Mouse (Mus musculus) heart, postnatal 0 days (tissue): Measurements from ENCODE around the gene Tbpl2. TPM values are rescaled to one million over a fixed set of nuclear protein-coding genes. Genes with fewer than 3 reads are reported as not detected.
A peak's percentile ranks its signal among the peaks of the same experiment; 100 is the strongest.

ENCODE experiments used
- ATAC-seq: fragments of 200-750 bp; cut with Nextera tagmentation; 2 replicates; pipeline ENCODE4 v1.8.0; 2017; ENCODE audit warnings: low read depth, moderate number of reproducible peaks, moderate library complexity; ENCODE audit not compliant: insufficient read depth
- DNase-seq: peaks from one replicate; pipeline ENCODE4 v3.0.0-alpha.2; 2016; ENCODE audit warnings: low spot score
- H3K27ac ChIP-seq: fragments of 300-500 bp; sonication (generic); 2 replicates; pipeline ENCODE4 v1.5.1; 2014; ENCODE audit warnings: low read depth, mild to moderate bottlenecking
- H3K27me3 ChIP-seq: fragments of 300-500 bp; sonication (generic); 2 replicates; pipeline ENCODE4 v1.6.1; 2014; ENCODE audit warnings: low read length, mixed read lengths; ENCODE audit not compliant: control insufficient read depth, insufficient read depth
- H3K36me3 ChIP-seq: fragments of 300-500 bp; sonication (generic); replicated peaks from 2 replicates; pipeline ENCODE4 v1.6.1; 2014; ENCODE audit warnings: low read length, mixed read lengths; ENCODE audit not compliant: control insufficient read depth, insufficient read depth
- H3K4me1 ChIP-seq: fragments of 300-500 bp; sonication (generic); 2 replicates; pipeline ENCODE4 v1.6.1; 2014; ENCODE audit warnings: antibody characterized with exemption; ENCODE audit not compliant: control insufficient read depth, insufficient read depth
- H3K4me2 ChIP-seq: fragments of 300-500 bp; sonication (generic); 2 replicates; pipeline ENCODE4 v1.6.1; 2014; ENCODE audit warnings: low read depth, mild to moderate bottlenecking, low read length, moderate library complexity
- H3K4me3 ChIP-seq: fragments of 300-500 bp; sonication (generic); 2 replicates; pipeline ENCODE4 v1.5.1; 2014; ENCODE audit warnings: low read depth, low read length
- H3K9ac ChIP-seq: fragments of 300-500 bp; sonication (generic); replicated peaks from 2 replicates; pipeline ENCODE4 v1.6.1; 2014; ENCODE audit warnings: low read depth, low read length, mixed read lengths
- H3K9me3 ChIP-seq: fragments of 300-500 bp; sonication (generic); replicated peaks from 2 replicates; pipeline ENCODE4 v1.6.1; 2016; ENCODE audit warnings: low read length; ENCODE audit not compliant: control insufficient read depth
- CTCF ChIP-seq: IDR thresholded peaks from 2 replicates; pipeline ENCODE4 v1.5.1; 2016; ENCODE audit warnings: antibody characterized with exemption, control low read depth, low read depth
- EP300 ChIP-seq: IDR thresholded peaks from 2 replicates; pipeline ENCODE4 v1.6.1; 2016; ENCODE audit warnings: antibody characterized with exemption, low read depth
- WGBS: fragments of 180-500 bp; shearing (Covaris S2); extraction: QIAGEN DNeasy Blood & Tissue Kit; methylation state at CpG from one replicate; pipeline ENCODE4 v1.1.7; 2014; 5-methylcytosine and 5-hydroxymethylcytosine counted together
- polyA plus RNA-seq: library from polyadenylated mRNA; unstranded; fragments of >200 nt; fragmentation: Nextera tagmentation; extraction: Ambion mirVana; gene quantifications from 2 replicates; pipeline ENCODE4 v1.2.1, GENCODE M21; 2015
- total RNA-seq: library from RNA; depleted of rRNA; stranded (reverse); fragments of >200 nt; gene quantifications from 2 replicates; pipeline ENCODE4 v1.2.3, GENCODE M21; 2014; ENCODE audit warnings: low replicate concordance; rRNA removed

Gene Tbpl2
- total and polyA plus RNA-seq, 2 experiments from 2014 or later: not detected

GRCm38 (mm10) chr2:24049344-24049990 is 46.9 kb downstream of the Tbpl2 start, which contains the start of gene Hnmt:
TSS of gene Hnmt (minus strand) at chr2:24049394.
- peak within 1 kb of the TSS; percentile 61 for H3K4me2 ChIP-seq
- peak within 1 kb of the TSS; percentile 51 for H3K9ac ChIP-seq
- H3K27me3 ChIP-seq: no peaks in the 10 kb centered on the region
- DNase-seq (no peak), ATAC-seq (no peak)
- no peaks in the 10 kb centered on the region for H3K4me1 ChIP-seq
- no peaks in the 10 kb centered on the region for H3K9me3 ChIP-seq
- no peaks in the 10 kb centered on the region for H3K36me3 ChIP-seq
- TF ChIP-seq EP300 (no peak), CTCF (no peak)
- H3K27ac ChIP-seq: peak within 1 kb of the TSS; percentile 75
- WGBS: 29% methylated on average over 7 of the region's 7 CpGs
- H3K4me3 ChIP-seq: peak within 1 kb of the TSS; percentile 53

DNA sequence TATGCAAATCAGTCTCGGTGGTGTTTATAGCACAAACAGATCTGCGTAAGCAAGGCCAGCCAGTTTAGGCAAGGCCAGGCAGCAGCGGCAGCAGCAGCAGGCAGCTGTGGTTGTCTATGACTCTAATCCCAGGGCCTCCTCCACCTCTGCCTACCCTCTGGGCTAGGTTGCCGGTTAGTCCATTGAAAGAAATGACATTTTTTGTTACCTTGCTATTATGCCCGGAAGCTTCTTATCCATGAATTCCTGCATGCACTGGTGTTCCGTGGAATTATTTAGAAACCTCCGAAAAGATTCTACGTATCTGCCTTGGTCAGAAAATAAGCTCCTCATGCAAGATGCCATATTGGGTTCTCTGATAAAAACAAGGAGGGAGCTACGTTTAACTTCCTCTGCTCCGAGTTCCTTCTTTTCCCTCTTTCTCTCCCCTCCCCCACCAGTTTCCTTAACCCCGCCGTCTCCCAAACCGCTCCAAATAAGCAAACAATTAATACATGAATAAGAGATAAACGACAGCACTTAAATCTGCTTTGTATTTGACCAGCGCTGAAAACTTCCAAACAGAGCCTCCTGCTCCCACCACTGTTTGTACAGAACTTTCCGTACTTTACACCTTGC is 47.8 kb downstream of the Tbpl2 start:
- TF ChIP-seq EP300: no peak
- no peak for TF ChIP-seq CTCF
- Histone ChIP-seq H3K4me2 (peak overlapping the region; percentile 61), H3K27ac (peak overlapping the region; percentile 75), H3K4me1 (no peaks in the 10 kb centered on the region), H3K4me3 (peak overlapping the region; percentile 53), H3K9me3 (no peaks in the 10 kb centered on the region), H3K36me3 (no peaks in the 10 kb centered on the region), H3K9ac (peak overlapping the region; percentile 51), H3K27me3 (no peaks in the 10 kb centered on the region)
- ATAC-seq (peak; percentile 70; the same call in 1 of the 2 replicates), DNase-seq (peak; percentile 37)
- WGBS: 12% methylated on average over 16 of the region's 16 CpGs

GRCm38 (mm10) chr2:24047551-24048479 is 48.6 kb downstream of the Tbpl2 start:
- H3K27ac ChIP-seq: no peak overlapping the region
- no peaks in the 10 kb centered on the region for H3K36me3 ChIP-seq
- 63% methylated on average over 6 of the region's 6 CpGs for WGBS
- H3K9ac ChIP-seq: peak overlapping the region; percentile 51
- TF ChIP-seq EP300: no peak
- no peak for TF ChIP-seq CTCF
- H3K4me3 ChIP-seq: peak overlapping the region; percentile 53
- H3K4me2 ChIP-seq: peak overlapping the region; percentile 61
- DNase-seq (no peak), ATAC-seq (no peak)
- H3K27me3 ChIP-seq: no peaks in the 10 kb centered on the region
- H3K4me1 ChIP-seq: no peaks in the 10 kb centered on the region
- no peaks in the 10 kb centered on the region for H3K9me3 ChIP-seq

DNA sequence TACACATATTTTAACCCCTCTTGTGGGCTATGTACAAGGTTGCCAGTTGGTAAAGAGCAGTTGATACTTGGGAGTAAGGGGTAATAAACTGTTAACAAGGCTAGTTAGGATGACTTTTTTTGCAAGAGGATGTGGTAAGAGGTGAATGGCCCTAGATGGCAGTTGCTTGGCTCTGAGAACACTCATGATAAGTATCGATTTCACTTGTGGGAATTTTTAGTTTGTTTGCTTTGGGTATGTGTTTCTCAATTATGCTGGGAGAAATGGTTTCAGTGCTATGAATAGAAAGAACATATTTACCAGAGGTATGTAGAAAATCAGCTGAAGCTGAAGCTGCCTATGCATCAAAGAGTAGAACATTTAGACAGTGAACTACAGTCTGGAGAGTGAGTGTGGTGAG is 53.5 kb downstream of the Tbpl2 start:
- WGBS: 72% methylated on average over 1 of the region's 1 CpGs
- no peak for TF ChIP-seq CTCF
- TF ChIP-seq EP300: no peak

GRCm38 (mm10) chr2:24040531-24040930 is 55.9 kb downstream of the Tbpl2 start:
- WGBS: 85% methylated on average over 1 of the region's 1 CpGs
- ATAC-seq: no peak

More for the DNA sequence above, 53.5 kb downstream of the Tbpl2 start:
- no peak overlapping the region for H3K4me3 ChIP-seq
- no peak for ATAC-seq
- H3K27ac ChIP-seq: no peak overlapping the region
- H3K9ac ChIP-seq: no peak overlapping the region
- no peak overlapping the region for H3K4me2 ChIP-seq
- no peaks in the 10 kb centered on the region for H3K36me3 ChIP-seq
- DNase-seq: no peak
- no peaks in the 10 kb centered on the region for H3K9me3 ChIP-seq
- no peaks in the 10 kb centered on the region for H3K27me3 ChIP-seq
- no peaks in the 10 kb centered on the region for H3K4me1 ChIP-seq

More at GRCm38 (mm10) chr2:24040531-24040930, 55.9 kb downstream of the Tbpl2 start:
- H3K4me2 ChIP-seq: no peak overlapping the region
- no peak overlapping the region for H3K9ac ChIP-seq
- H3K27me3 ChIP-seq: no peaks in the 10 kb centered on the region
- TF ChIP-seq EP300: no peak
- TF ChIP-seq CTCF: no peak
- no peak overlapping the region for H3K4me3 ChIP-seq
- DNase-seq: no peak
- no peak overlapping the region for H3K27ac ChIP-seq
- H3K4me1 ChIP-seq: no peaks in the 10 kb centered on the region
- no peaks in the 10 kb centered on the region for H3K9me3 ChIP-seq
- no peaks in the 10 kb centered on the region for H3K36me3 ChIP-seq

Other genes starting within 250 kb of the Tbpl2 start
- gene Hnmt, start 47.2 kb downstream of the Tbpl2 start, total RNA-seq: 2.2 and 7.1 TPM in 2 replicates
- gene Hnmt, start 47.2 kb downstream of the Tbpl2 start, polyA plus RNA-seq: 8.2 and 9.9 TPM in 2 replicates
- not detected in 2 replicates for gene Il1f8, start 56.6 kb upstream of the Tbpl2 start, total RNA-seq
- not detected in 2 replicates for gene Il1f8, start 56.6 kb upstream of the Tbpl2 start, polyA plus RNA-seq
- not detected in 2 replicates for gene Il1f9, start 89.9 kb upstream of the Tbpl2 start, total RNA-seq
- 0.10 TPM in 1 of 2 replicates, not detected in the other for gene Il1f9, start 89.9 kb upstream of the Tbpl2 start, polyA plus RNA-seq
- not detected in 2 replicates for gene Il1f6, start 118.8 kb upstream of the Tbpl2 start, total RNA-seq
- not detected in 2 replicates for gene Il1f6, start 118.8 kb upstream of the Tbpl2 start, polyA plus RNA-seq
- not detected in 2 replicates for gene Il1f5, start 180.4 kb upstream of the Tbpl2 start, total RNA-seq
- not detected in 2 replicates for gene Il1f5, start 180.4 kb upstream of the Tbpl2 start, polyA plus RNA-seq
- gene Il1f10, start 194.6 kb upstream of the Tbpl2 start, total RNA-seq: not detected in 2 replicates
- gene Il1f10, start 194.6 kb upstream of the Tbpl2 start, polyA plus RNA-seq: not detected in 2 replicates
- gene Il1rn, start 240.3 kb upstream of the Tbpl2 start, total RNA-seq: 0.08 and 0.46 TPM in 2 replicates
- gene Il1rn, start 240.3 kb upstream of the Tbpl2 start, polyA plus RNA-seq: 0.19 and 0.51 TPM in 2 replicates